Mouse (Mus musculus) regulatory T cell (primary cell): ENCODE measurements around the gene Uba2.

ENCODE experiments used
- in situ Hi-C: fragments of 300-600 bp; cut with MboI, MseI; formaldehyde crosslinking; loops from one replicate; pipeline ENCODE4 v1.15.1; 2025; ENCODE audit warnings: high pct_unique_total_duplicates

Uba2 gene

DNA sequence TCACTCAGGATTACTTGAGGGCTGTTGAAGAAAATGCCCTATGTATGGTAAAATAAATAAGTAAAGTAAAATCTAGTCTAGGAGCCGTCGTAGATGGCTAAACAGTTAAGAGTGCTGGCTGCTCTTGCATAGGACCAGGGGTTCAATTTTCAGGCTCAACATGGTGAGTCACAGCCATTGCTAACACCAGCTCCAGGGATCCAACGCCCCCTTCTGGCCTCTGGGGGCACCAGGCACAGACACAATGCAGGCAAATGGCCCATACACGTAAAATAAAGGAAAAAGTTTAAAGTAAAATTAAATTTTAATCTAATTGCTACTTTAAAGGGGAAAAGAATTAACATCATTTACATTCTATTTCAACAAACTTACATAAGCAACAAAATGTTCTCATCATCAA, 2.5 kb downstream of the Uba2 start:
- in situ Hi-C loops, result no loop called here

DNA sequence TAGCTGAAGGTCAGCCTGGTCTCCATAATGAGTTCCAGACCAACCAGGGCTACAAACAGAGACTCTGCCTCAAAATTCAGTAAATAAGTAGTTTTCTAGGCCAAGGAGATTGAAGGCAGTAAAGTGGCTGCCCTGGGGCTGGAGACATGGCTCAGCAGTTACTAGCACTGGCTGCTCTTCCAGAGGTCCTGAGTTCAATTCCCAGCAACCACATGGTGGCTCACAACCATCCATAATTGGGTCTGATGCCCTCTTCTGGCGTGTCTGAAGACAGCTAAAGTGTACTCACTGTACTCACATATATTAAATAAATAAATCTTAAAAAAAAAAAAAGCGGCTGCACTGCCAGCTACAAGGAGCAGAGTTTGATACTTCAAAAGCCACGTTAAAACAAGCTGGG, 3.4 kb downstream of the Uba2 start:
- in situ Hi-C loops, result no loop called here

DNA sequence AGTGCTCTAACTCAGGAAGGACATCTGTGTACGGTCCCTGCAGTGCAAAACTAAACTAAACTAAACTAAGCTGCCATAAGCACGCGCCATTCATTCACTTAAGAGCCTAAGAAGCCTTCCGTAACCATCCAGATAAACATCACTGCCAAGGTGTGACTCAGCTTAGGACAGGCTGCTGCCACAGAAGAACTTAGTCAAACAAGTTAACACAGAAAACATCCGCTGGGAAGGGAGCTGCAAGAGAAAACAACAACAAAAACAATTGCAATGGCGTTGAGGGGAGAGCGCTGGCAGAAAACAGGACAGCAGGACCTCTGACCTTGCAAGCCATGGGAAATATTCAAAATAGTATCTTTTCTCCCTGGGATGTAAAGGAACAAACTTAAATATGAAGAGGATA, 4.7 kb downstream of the Uba2 start:
- in situ Hi-C loops, result no loop called here

- in situ Hi-C loops, result loop anchor here (5.0 kb wide), 1 partner anchor 183 kb away; no protein-coding TSS in a partner anchor
Observed at GRCm38 (mm10) chr7:34159167-34159566, 10.2 kb downstream of the Uba2 start.

DNA sequence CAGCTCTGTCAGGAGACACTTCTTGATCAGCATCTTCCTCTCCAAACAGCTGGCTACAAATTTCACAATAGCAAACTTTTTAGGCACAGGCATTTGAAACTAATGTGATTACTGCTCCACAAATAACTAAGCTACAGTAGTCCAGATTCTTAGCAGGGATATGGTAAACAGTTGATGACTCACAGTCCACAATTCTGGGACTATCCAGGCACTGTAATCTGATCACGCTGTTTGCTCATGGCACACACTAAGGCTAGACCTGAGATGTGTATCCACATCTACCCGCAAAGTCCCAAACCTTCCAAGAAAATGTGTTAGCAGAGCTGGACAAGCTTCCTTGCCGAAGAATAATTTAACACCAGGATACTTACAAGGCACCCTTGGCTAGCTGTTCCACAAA, 11.4 kb downstream of the Uba2 start:
- in situ Hi-C loops, result loop anchor here (5.0 kb wide), 1 partner anchor 184 kb away; no protein-coding TSS in a partner anchor

- in situ Hi-C loops, result loop anchor here (25.0 kb wide), 1 partner anchor 490 kb away; no protein-coding TSS in a partner anchor
Observed at GRCm38 (mm10) chr7:34147193-34147592, 22.2 kb downstream of the Uba2 start.

DNA sequence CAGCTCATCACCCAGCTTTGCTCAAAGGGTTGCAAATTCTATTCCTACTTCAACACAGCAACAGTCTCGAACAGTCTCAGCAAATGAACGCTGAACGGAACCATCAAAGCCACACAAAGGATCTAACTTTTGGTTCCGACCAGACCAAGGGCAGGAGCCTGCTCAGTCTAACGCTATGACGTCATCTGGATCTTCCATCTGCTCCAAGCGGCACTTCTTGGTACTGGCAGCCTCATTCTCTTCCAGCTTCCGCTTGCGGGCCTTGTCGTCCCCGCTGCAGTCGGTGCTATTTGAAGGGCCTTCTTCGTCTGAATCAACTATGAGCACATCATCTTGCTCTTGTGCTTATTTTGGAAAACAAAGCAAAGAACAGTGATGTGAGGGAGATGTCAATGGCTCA, 28.3 kb downstream of the Uba2 start:
- in situ Hi-C loops, result loop anchor here (25.0 kb wide), 1 partner anchor 496 kb away; no protein-coding TSS in a partner anchor

DNA sequence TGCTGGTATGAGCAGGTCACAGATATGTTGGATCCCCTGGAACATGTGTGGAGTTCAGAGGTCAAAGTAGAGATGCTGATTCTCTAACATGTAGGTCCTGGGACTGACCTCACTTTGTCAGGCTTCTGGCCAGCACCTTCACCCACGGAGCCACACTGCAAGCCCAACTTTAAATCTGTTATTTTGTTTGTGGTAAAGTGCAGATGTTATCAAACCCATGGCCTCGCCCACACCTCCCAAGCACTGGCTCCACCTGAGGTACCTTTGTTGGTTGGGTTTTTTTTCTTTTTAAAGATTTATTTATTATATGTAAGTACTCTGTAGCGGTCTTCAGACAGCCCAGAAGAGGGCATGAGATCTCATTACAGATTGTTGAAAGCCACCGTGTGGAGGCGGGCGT, 29.9 kb downstream of the Uba2 start:
- in situ Hi-C loops, result loop anchor here (25.0 kb wide), 1 partner anchor 498 kb away; no protein-coding TSS in a partner anchor

- in situ Hi-C loops, result loop anchor here (25.0 kb wide), 1 partner anchor 503 kb away; no protein-coding TSS in a partner anchor
Observed at GRCm38 (mm10) chr7:34134336-34134735, 35.1 kb downstream of the Uba2 start.

DNA sequence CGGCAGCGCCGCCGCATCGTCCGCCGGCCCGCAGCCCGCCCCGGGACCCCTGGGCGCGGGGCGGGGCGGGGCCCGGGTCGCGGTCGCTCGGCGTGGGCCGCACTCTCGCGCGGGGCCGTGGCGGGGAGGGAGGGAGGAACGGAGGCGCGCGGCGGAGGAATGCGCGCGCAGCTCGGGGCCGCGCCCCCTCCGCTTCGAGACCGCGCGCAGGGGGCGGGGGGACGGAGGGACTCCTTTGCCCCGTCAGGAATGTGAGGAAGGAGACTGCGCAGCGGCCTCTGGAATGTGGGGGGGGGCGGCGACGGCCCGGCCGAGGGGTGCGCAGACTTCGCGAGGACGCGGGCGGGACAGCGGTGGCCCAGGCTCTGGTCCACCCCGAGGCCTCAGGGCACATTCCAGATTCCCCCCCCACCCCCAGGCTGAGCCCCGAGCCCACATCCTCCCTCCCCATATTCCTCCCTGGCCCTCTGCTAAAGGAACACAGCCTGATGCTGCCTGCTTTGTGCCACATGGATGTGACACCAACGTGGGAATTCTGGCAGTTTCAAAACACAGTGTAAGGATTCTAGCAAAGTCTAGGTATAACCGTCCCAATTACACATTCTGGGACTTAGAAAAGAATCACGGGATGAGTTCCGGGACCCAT, 36.2 kb downstream of the Uba2 start, which contains the start of gene Wtip:
TSS of gene Wtip (minus strand) at position 152 of the 646 bp plus-strand sequence.
- in situ Hi-C loops, result loop anchor here (25.0 kb wide), 1 partner anchor 504 kb away; no protein-coding TSS in a partner anchor

- in situ Hi-C loops, result loop anchor here (25.0 kb wide), 1 partner anchor 505 kb away; no protein-coding TSS in a partner anchor
Observed at GRCm38 (mm10) chr7:34132355-34133079, 36.9 kb downstream of the Uba2 start.

DNA sequence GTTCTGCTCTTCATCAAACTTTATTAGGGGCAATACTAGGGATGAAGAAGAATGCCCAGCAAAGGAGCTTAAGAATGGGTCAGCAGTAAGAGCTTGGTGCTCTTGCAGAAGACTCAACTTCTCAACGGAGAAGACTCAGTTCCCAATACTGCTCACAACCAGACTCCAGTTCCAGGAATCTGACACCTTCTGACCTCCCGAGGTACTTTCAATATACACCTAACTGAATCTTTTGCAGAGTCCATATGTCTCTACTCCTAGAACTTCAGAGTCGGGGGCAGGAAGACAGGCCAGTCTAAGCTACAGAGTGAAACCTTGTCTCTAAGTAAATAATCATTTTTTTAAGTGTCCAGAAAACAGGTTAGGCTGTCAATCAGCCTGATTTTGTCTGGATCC, 37.4 kb downstream of the Uba2 start:
- in situ Hi-C loops, result loop anchor here (25.0 kb wide), 1 partner anchor 505 kb away; no protein-coding TSS in a partner anchor

DNA sequence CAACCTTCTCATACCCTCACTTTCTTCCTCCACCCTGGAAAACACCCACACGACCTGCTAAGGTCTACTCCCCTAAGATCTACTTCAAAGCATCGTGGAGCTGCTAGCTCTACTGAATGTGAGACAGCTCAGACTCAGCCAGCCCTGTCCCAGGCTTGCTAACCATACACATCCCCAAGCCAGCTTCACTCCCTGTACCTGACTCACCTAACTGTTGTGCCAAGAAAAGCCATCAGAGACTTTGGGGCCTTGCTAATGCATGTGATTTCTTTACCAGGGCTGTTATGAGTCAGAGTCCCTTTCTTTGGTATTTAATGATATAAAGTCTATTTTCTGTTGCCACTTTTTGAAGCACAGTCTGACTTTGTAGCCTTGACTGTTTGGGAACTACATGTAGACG, 38.3 kb downstream of the Uba2 start:
- in situ Hi-C loops, result loop anchor here (25.0 kb wide), 1 partner anchor 506 kb away; no protein-coding TSS in a partner anchor

DNA sequence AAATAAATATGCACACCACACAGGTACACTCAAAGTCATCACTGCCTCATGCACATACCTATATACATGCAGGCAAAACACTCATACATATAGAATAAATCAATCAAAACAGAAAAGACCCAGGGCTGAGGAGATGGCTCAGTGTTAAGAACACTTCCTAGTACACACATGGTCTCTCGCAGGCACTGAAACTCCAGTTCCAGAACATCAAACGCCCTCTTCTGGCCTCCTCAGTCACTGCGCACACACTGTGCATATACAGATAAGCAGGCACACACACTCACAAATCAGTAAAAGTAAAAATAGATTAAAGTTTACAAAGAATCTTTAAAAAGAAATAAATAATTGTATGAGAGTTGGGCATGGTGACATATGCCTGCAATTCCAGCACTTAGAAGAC, 43.1 kb downstream of the Uba2 start:
- in situ Hi-C loops, result loop anchor here (25.0 kb wide), 1 partner anchor 511 kb away; no protein-coding TSS in a partner anchor

- in situ Hi-C loops, result loop anchor here (25.0 kb wide), 1 partner anchor 512 kb away; no protein-coding TSS in a partner anchor
Observed at GRCm38 (mm10) chr7:34125346-34125745, 44.1 kb downstream of the Uba2 start.

DNA sequence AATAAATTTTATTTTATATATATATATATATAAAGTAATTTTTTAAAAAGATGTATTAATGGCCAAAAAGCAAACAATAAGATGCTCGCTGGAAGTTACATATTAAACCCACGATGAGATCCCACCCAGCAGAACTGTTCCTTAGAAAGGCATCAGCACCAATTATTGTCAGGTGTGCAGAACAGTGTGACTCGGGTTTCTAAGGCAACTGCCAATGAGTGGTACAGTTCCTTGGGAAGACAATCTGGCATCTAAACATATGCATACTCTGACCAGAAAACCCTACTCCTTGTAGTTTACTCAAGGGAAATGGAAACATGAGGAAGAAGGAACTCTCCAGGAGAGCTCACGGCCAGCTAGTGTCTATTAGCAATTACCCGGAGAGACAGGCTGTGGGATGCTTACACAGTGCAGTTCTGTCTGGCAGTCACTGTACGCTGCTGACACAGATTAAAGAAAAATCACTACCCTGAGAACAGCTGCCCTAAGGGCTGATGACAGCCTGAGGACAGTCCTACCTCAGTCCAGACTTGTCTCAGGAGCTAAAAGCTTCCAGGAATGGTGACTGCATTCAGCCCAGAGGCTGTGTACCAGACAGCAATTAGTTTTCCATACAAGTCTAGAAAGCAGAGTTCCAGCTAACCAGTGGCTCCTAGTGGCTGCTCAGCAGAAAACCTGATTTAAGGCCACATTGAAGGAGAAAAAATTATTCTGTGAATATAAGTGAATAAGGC, 46.2 kb downstream of the Uba2 start:
- in situ Hi-C loops, result loop anchor here (5.0 kb wide), 1 partner anchor 66 kb away; no protein-coding TSS in a partner anchor

DNA sequence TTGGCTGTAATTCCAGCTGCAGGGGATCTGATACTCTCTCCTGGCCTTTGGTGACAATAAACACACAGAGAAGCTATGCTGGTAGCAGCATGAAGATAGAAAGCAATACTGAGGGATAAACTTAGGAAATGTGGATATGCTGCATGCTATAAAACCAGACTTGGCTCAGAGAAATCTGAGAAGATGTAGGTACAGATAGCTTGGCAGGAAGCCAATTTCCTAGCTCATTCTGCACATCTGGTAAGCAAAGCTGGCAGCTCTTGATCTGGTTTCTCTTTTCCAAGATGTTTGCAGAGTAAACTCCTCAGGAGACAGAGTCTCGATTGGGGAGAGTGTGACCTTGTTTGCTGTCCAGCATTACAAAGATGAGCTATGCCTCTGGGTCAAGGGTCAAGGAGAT, 48.8 kb downstream of the Uba2 start:
- in situ Hi-C loops, result loop anchor here (5.0 kb wide), 1 partner anchor 63 kb away; no protein-coding TSS in a partner anchor

DNA sequence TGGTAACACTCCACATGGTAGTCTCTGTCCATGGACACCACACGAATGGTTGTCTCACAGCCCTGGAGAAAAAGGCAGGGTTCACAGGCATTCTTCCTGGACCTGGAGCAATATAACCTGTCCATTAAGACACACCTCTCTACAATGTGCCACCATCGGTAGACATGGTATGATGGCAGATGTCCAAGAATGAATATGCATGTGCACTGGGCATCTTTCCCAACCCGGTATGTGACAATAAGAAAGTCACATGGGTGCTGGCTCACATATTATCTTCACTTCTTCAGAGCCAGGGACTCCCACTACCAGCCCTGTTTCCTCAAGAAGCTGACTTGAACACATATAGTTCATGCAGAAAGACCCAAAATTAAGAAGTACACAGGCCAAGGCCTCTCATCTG, 52.8 kb downstream of the Uba2 start:
- in situ Hi-C loops, result no loop called here

DNA sequence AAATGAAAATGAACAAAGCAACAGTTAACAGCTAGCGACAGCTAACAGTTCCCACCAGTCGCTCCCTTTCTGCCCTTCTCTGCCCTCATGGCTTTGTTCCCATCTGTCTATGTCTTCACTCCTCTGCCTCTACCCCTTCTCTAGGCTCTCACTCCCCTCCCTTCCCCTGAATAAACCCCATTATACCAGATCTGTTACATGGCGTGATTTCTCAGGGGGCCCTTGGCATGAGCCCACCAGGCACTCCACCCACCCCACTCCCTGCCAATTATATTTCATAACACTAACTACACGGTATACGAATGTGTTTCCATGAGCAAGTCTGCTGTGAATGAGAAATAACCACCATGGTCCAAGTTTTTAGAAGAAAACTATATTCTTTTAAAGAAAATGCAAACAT, 60.2 kb downstream of the Uba2 start:
- in situ Hi-C loops, result no loop called here

DNA sequence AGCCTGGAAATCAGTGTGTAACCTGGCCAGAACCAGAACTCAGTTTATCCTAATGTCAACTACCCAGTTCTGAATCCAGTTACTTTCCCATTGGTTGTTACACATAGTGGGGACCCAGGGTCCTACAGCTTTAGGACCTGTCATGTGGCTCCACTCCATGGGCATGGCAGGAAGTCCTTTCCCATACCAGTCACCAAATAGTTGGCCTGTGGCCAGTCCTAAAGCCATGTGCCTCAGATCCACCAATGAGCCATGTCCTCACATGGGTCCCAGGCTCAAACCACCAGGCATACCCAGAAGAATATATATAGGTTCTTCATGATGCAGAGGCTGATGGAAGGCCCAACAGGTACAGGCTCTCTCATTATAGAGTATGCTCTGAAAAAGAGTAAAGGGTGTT, 68.1 kb downstream of the Uba2 start:
- in situ Hi-C loops, result no loop called here

DNA sequence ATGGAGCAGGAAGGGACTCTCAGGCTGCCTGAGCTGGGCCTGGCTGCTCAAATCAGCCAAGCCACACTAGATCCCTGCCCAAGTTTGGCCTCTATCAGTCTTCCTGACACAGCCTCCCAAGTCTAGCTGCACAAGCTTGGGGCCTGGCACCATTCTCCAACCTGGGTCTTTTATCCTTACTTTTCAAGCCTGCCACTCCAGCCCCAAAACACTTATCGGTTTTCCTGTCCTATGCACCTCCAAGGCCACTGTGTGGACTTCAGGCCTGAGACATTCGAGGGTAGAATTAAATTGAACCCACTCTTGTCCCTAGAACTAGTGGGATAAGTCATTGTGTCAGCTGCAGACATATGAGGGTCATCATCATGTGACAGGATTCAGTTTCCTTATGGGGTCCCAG, 69.4 kb downstream of the Uba2 start:
- in situ Hi-C loops, result no loop called here
